Mouse (Mus musculus) ES-E14 (cell line): ENCODE measurements around the gene Rnf8. TPM values are rescaled to one million over a fixed set of nuclear protein-coding genes. Genes with fewer than 3 reads are reported as not detected.

ENCODE experiments used
- DNase-seq: peaks from one replicate; pipeline ENCODE4 v3.0.0-alpha.2; 2013; ENCODE audit warnings: low read depth, low spot score
- H3K27ac ChIP-seq: 2 replicates; pipeline ENCODE4 v1.5.1; 2012; ENCODE audit warnings: low read depth, mild to moderate bottlenecking, low read length, moderate library complexity, mixed read lengths; ENCODE audit not compliant: poor library complexity, insufficient read depth, severe bottlenecking
- H3K36me3 ChIP-seq: 2 replicates; pipeline ENCODE4 v1.6.1; 2012; ENCODE audit warnings: mild to moderate bottlenecking, low read length, moderate library complexity, mixed read lengths; ENCODE audit not compliant: control insufficient read depth, poor library complexity, insufficient read depth, severe bottlenecking
- H3K4me1 ChIP-seq, 2 experiments: fragments of 150-350 bp in 1 of 2; sonication (generic) in 1 of 2; 2 replicates each; pipeline ENCODE4 v1.6.1; 2012; ENCODE audit warnings: low read length in 2 of 2, mild to moderate bottlenecking in 1 of 2, mixed read lengths in 1 of 2; ENCODE audit not compliant: control insufficient read depth in 2 of 2, insufficient read depth in 2 of 2, poor library complexity in 1 of 2
- H3K4me3 ChIP-seq, 2 experiments: fragments of 150-350 bp in 1 of 2; sonication (generic) in 1 of 2; 2 replicates each; pipeline ENCODE4 v1.5.1; 2012; ENCODE audit warnings: low read length in 2 of 2, low read depth in 1 of 2, mild to moderate bottlenecking in 1 of 2, mixed read lengths in 1 of 2; ENCODE audit not compliant: insufficient read depth in 1 of 2, poor library complexity in 1 of 2, severe bottlenecking in 1 of 2
- H3K9ac ChIP-seq: 2 replicates; pipeline ENCODE4 v1.6.1; 2012; ENCODE audit warnings: low read depth, mild to moderate bottlenecking, low read length, mixed read lengths; ENCODE audit not compliant: poor library complexity, insufficient read depth, severe bottlenecking
- H3K9me3 ChIP-seq: fragments of 150-350 bp; sonication (generic); 2 replicates; pipeline ENCODE4 v1.6.1; 2012; ENCODE audit warnings: low read depth, mild to moderate bottlenecking, low read length; ENCODE audit not compliant: control insufficient read depth, insufficient read depth
- CHD2 ChIP-seq: IDR thresholded peaks from 2 replicates; pipeline ENCODE4 v1.6.1; 2014; ENCODE audit warnings: mild to moderate bottlenecking, low read depth, low read length, inconsistent platforms
- HCFC1 ChIP-seq: IDR thresholded peaks from 2 replicates; pipeline ENCODE4 v1.6.1; 2012; ENCODE audit warnings: low read length, inconsistent platforms, borderline replicate concordance; ENCODE audit not compliant: insufficient read depth
- MAFK ChIP-seq: IDR thresholded peaks from 2 replicates; pipeline ENCODE4 v1.6.1; 2014; ENCODE audit warnings: mild to moderate bottlenecking, low read depth, low read length, inconsistent platforms; ENCODE audit not compliant: insufficient read depth
- ZC3H11A ChIP-seq: IDR thresholded peaks from 2 replicates; pipeline ENCODE4 v1.6.1; 2012; ENCODE audit warnings: low read depth, mild to moderate bottlenecking, inconsistent platforms, low read length, borderline replicate concordance
- ZNF384 ChIP-seq: IDR thresholded peaks from 2 replicates; pipeline ENCODE4 v1.6.1; 2012; ENCODE audit warnings: low read depth, low read length, inconsistent platforms
- in situ Hi-C, 2 experiments: fragments of 600-800 bp; cut with MboI; formaldehyde crosslinking; loops; one replicate each; pipeline ENCODE4 v1.15.1; 2025; ENCODE audit warnings: low sequenced_read_pairs in 2 of 2, inconsistent platforms in 1 of 2; ENCODE audit not compliant: unreplicated experiment in 2 of 2
- total RNA-seq: library from RNA; depleted of rRNA; stranded (reverse); fragments of 300-350 nt; gene quantifications from 2 replicates; pipeline ENCODE4 v1.2.3, GENCODE M21; 2012

Gene Rnf8
- total RNA-seq, 1 experiment: 30.0 TPM

GRCm38 (mm10) chr17:29586921-29587320, 27.7 kb upstream of the Rnf8 start:
- in situ Hi-C loops: no loop called here
- Histone ChIP-seq H3K27ac (no peak overlapping the region), H3K36me3 (peaks cover 4% of the 10 kb centered on the region; the same call in 1 of the 2 replicates), H3K4me1 (no peaks in the 10 kb centered on the region), H3K9ac (no peak overlapping the region), H3K9me3 (no peaks in the 10 kb centered on the region), H3K4me3 (no peak overlapping the region)
- DNase-seq: no peak
- TF ChIP-seq ZC3H11A (no peak), HCFC1 (no peak), MAFK (no peak), CHD2 (no peak), ZNF384 (no peak)

GRCm38 (mm10) chr17:29589221-29589898, 25.2 kb upstream of the Rnf8 start:
- Histone ChIP-seq H3K27ac (no peak overlapping the region), H3K36me3 (no peaks in the 10 kb centered on the region; the same call in 1 of the 2 replicates), H3K9me3 (no peaks in the 10 kb centered on the region), H3K9ac (no peak overlapping the region), H3K4me1 (no peaks in the 10 kb centered on the region), H3K4me3 (no peak overlapping the region)
- TF ChIP-seq HCFC1 (no peak), MAFK (no peak), ZC3H11A (no peak), ZNF384 (no peak), CHD2 (no peak)
- in situ Hi-C loops: no loop called here
- DNase-seq: no peak

- Histone ChIP-seq H3K36me3 (peaks cover 12% of the 10 kb centered on the region; the same call in 1 of the 2 replicates), H3K27ac (no peak overlapping the region), H3K9ac (no peak overlapping the region), H3K4me1 (peaks cover 0 to 8% of the 10 kb centered on the region in 2 experiments; a peak in 1 of 4 replicates), H3K9me3 (no peaks in the 10 kb centered on the region), H3K4me3 (no peak overlapping the region)
- TF ChIP-seq CHD2: no peak
- TF ChIP-seq ZNF384: no peak
- no peak for TF ChIP-seq MAFK
- no peak for TF ChIP-seq HCFC1
- in situ Hi-C loops: no loop called here
- no peak for DNase-seq
These were observed 18.5 kb upstream of the Rnf8 start for GRCm38 (mm10) chr17:29595891-29596770.

GRCm38 (mm10) chr17:29596771-29597132, 17.8 kb upstream of the Rnf8 start:
- Histone ChIP-seq H3K27ac (no peak overlapping the region), H3K4me1 (peaks cover 0 to 8% of the 10 kb centered on the region in 2 experiments; a peak in 1 of 4 replicates), H3K36me3 (peaks cover 12% of the 10 kb centered on the region; the same call in 1 of the 2 replicates), H3K4me3 (no peak overlapping the region), H3K9me3 (no peaks in the 10 kb centered on the region), H3K9ac (no peak overlapping the region)
- in situ Hi-C loops: no loop called here
- DNase-seq: no peak
- TF ChIP-seq ZC3H11A (no peak), HCFC1 (no peak), MAFK (no peak), CHD2 (no peak), ZNF384 (no peak)
